Mouse (Mus musculus): ENCODE results near the gene 4933415F23Rik. TPM values are rescaled to one million over a fixed set of nuclear protein-coding genes. Genes with fewer than 3 reads are reported as not detected.

Gene 4933415F23Rik
- under 1 TPM; 0.29 to 0.52 TPM for total RNA-seq (2021)
- long read RNA-seq, experiment 1, result 0 reads
- long read RNA-seq, experiment 2, result 0 reads

DNA sequence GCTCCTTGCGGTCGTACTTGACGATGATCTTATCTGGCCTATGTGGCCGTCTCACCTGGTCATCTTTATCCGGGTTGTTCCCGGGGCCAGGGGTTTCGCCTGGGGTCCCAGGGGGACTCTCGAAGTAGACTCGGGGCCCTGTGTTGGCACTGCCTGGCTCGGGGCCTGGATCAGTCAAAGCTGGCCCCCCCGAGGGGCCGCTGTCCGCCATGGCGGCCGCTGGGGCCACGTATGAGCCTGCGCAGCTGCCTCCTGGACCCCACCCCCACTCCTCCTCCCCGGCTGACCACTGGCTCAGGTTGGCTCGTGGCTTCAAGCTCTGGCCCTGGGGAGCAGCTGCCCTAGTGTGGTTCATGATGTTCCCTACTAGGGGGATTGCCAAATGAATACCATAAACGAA lies at the start of gene 4933415F23Rik:
Gene 4933415F23Rik (minus strand): TSS at position 233 of the 400 bp plus-strand sequence.
- DNase-seq, result no peak

DNA sequence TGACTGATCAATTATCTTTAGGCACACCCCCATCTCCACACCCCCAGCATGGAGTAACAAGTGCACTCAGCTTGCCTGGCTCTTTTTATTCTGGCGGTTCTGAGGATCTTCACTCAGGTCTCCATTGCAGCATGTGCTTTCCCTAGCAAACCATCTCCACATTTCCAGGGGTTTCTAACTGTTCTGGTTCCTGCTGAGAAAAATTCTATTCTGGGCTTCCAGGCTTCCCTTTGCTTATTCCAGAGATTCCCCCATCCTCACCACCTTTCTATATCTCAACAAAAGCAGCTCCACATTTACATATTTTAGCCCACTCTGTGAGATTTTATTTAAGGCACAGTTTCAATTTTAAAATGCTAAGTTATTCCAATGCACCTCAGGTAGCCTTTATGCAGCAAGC lies 49.7 kb upstream of the 4933415F23Rik start:
- no peak for DNase-seq

DNA sequence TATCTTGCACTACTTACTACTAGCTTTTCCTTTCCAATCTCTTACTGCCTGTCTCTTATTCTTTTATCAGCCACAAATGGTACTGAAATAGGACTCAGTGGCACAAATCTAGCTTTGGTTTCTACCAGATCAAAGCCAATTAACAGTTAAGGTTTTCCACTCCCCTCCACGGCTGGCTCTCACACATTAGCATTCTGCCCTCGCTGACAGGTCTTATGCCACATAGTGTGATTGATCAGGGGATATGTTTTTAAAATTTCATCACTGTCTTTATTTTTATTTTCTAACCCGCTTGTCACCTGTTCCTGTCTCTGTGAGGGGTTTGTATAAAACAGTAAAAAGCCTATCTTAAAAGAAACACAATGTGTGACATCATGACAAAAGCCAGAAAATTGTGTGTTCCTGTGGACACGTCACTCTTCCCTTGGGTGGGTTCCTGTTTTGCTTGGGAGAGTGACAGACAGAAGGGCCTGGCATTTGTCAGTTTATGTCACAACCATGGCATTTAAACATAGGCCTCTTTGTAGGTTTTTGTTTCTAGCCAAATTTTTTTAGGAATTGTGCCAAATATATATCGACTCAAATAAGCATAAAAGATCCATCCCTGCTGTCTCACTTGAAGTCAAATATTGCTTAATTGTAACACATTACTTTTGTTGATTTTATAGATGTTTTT lies 44.3 kb upstream of the 4933415F23Rik start:
- no peak for DNase-seq

DNA sequence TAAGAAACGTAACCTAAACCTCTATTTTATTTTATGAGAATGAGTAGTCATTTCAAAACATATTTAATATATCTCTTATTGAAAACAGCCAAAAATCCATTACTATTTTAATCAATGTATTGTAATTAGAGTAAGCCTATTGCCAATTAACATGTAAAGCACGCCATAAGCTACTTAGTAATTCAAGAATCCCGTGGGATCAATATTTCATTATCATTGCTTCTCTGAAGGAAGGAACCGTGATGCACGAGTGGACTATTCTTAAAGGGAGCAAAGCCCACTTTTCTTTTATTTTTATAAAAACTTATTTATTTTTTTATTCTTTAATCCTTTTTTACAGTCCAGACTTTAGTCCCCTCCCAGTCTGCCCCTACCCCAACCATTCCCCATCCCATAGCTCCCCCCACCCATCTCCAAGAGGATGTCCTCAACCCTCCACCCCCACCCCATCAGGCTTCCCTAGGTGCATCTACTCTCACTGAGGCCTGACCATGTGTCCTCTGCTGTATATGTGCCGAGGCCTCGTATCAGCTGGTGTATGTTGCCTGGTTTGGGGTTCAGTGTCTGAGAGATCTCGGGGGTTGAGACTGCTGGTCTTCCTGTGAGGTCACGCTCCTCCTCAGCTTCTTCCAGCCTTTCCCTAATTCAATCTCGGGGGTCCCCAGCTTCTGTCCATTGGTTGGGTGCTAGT lies 39.2 kb upstream of the 4933415F23Rik start:
- no peak for DNase-seq

DNA sequence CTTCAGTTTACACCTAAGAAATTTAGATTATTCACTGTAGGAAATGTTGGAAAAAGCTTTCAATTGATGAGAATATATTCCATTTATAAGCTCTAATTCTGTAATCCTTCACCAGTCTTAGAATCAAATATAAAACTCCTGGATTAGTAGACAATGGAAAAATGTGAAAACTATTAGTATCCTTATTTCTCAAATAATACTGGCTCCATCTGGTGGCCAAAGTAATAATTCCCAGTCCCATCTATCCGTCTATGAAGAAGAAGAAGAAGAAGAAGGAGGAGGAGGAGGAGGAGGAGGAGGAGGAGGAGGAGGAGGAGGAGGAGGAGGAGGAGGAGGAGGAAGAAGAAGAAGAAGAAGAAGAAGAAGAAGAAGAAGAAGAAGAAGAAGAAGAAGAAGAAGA lies 38.5 kb upstream of the 4933415F23Rik start:
- DNase-seq, result peak; percentile 19

DNA sequence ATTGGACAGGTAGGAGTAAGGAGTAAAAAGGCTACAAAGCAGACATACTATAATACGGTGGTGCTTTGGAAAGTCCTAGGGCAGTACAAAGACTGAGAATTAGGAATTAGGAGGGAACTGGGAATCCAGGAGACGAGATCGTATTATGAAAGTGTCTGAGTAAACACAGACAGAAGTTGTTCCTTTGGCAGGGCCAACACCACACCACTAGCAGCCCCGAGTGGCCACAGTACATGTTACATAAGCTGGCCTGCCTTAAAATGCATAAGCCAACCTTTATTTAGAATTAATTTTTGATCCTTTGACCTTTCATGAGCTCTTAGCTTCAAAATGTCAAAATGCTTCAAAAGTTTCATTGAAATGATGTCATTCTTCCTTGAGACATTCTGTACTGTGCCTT lies 18.8 kb upstream of the 4933415F23Rik start:
- DNase-seq, result no peak

DNA sequence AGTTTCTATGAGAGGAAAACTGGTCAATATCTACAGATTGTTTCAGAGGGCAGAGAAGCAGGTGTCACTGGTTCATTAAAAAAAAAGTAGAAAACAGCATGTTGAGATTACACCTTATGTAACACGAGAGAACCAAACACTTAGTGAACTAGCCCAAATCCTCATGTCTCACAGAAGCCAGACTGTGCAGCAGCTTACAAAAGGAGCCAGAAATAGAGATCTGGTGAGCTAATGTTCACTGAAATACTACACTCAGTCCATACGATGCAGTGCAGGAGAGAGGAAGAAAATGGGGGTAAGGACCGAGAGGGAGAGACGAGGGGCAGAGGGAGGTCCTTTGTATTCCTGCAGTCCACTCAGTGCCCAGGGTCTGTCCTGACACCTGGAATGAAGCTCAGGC lies 17.4 kb upstream of the 4933415F23Rik start:
- DNase-seq, result no peak

DNA sequence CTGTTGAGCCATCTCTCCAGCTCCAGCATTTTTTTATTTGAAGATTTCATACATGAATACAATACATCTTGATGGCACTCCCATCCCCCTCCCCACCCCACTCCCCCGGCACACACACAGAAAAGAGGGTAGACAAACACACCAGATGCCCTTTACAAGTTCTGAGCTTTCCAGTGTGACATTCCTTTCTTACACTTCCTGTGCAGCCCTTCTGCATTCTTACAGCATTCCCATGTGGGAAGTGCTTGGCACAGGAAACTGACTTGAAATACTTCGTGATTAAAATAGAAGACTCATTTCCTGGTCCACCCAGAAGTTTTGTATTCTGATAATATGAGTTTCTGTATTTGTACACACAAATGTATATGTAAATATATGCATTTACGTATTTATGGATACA lies 15.4 kb upstream of the 4933415F23Rik start:
- DNase-seq, result no peak

DNA sequence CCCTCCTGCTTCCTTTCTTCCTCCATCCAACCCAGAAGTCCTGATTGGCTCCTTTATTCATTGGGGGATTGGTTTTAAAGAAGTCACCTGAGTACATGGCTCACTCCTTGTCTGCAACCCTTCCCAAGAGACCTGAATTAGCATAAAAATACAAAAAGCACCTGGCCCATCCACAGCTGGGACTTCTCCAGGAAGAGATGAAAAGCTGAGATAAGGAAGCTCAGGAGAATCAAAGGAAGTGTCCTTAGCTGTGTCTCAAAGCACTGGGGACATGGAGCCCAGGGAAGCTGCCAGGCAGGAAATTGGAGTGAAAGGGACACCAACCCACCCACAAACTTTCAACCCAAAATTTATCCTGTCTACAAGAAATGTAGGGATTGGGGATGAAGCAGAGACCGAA lies 7.1 kb upstream of the 4933415F23Rik start:
- DNase-seq, result no peak

DNA sequence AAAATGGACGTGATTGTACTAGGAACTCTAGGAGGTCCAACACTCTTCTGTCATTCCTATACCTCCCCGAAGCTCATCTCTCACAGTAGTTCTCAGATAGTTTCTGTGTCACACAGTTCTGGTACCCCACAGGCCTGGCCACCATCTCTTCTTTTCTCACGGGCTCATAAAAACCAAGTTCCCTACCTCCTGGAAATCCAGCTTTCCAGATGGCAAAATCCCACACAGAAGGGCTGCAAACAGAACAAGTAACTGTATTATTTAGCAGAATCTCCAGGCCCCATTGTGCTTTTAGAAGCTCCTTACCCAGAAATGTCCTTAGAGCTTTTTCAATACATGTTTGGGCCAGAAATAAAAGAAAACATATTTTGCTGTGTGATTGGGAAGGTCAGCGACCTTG lies 828 bp upstream of the 4933415F23Rik start:
- no peak for DNase-seq

DNA sequence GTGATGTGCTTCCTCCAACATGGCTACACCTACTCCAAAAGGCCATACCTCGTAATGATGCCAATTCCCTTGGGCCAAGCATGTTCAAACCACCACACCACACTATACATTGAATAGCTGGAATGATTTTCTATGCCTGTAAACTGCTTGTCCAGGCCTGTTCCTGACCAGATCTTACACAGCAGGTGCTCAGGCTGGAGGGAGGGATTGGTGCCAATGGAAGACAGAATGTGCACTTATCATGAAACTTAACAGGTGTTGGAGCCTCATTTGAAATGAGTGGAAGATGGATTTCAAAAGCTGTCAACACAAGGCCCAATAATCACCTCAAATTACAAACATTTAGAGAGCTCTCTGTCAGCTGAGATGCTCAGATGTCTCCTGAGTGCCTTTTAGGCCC lies 2.3 kb downstream of the 4933415F23Rik start:
- no peak for DNase-seq

DNA sequence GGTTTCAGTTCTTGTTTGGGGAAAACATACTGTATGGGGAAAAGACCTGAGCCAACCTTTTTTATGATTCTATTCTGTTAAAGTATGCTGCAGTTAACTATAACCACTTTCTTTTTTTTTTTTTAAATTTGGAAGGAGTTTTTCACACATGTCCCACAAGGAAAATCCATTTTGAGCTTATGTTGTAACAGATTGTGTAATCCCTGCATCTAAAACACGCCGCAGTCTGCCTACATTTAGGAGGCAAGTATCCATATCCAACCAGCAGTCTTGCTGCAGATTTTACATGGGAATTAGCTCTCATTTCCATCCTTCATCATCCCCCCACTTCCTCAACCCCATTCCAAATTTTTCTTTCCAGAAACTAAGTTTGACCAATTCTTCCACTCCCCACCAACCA lies 3.6 kb downstream of the 4933415F23Rik start:
- DNase-seq, result no peak

DNA sequence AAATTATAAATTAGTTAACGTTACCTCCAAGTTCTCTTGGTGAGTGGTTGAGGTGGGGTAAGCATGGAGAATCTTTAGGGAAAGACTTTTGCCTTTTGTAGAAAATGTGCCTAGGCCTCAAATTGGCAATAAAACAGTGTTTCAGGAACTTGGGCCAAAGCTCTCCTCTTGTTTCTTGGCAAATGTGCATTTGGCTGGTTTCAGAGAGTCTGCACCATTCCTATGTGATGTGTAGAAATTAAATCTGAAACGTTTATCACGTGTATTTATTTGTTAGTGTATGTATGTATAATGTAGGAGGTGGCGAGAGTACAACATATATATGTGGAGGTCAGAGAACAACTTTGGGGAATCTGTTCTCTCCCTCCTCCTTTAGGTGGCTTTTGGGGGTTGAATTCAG lies 4.1 kb downstream of the 4933415F23Rik start:
- DNase-seq, result no peak

DNA sequence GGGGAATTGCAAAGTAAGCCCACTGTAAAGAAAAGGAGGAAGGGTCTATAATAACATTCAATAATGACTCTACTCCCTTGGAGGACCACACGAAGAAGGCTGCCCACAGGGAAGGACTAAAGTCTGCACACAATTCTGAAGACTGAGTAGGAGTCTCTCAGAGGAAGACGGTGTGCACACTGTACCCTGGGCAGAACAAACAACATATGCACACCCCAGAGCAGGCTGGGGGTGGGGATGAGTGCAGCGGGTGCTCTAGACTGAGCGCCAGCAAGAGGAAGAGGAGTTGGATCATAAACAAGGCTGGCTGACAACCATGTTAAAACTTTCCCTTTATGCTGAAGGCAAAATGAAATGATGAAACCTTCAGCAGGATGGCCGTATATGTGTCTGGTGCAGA lies 34.3 kb downstream of the 4933415F23Rik start:
- DNase-seq, result no peak

DNA sequence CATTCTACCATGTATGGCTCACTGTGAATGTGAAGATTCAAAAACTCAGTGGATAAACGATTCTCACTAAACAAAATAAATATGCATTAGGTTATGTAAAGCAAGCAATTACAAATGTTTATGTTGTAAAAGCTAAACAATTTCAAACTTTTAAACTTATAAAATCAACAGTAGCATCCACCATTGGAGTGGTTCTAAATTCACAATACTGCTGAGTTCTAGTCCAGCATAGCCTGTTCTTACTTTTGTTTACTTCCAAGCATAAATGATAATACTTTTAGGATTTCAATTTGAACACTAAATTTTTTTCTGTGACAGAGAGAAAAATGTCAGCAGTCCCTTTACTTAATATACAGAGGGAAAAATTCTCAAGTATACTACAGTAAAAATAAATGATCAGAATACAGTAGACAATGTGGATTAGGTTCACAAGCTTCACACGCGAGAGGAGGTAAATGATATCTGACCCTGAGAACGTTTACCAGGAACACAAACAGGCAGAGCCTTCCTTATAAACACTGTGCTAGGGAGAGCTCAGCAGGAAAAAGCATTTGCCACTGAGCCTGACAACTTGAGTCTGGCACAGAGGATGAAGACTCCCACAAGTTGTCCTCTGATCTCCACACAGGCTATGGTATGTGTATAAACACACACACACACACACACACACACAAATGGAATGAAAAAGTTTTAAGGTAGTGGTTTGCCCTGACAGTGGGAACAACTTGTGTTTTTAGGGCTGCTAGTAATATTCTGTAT lies 37.2 kb downstream of the 4933415F23Rik start:
- no peak for DNase-seq

DNA sequence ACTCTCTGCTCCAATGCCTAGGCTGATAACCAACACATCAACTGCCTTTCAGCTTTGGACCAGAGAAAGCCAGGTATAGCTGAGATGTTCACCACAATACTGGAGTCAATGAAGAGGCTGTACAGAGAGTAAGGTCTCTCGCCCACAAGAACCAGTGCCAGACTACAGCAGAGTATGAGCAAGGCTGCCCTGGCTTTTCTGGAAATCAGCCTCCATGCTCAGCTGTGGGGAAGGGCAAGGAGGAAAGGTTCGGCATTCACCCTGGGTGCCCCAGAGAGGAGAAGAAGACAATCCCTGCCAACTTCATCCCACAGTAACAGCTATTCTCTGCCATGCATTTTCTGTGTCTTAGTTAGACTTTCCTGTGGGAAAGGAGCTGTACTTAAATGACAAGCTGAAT lies 38.1 kb downstream of the 4933415F23Rik start:
- no peak for DNase-seq

DNA sequence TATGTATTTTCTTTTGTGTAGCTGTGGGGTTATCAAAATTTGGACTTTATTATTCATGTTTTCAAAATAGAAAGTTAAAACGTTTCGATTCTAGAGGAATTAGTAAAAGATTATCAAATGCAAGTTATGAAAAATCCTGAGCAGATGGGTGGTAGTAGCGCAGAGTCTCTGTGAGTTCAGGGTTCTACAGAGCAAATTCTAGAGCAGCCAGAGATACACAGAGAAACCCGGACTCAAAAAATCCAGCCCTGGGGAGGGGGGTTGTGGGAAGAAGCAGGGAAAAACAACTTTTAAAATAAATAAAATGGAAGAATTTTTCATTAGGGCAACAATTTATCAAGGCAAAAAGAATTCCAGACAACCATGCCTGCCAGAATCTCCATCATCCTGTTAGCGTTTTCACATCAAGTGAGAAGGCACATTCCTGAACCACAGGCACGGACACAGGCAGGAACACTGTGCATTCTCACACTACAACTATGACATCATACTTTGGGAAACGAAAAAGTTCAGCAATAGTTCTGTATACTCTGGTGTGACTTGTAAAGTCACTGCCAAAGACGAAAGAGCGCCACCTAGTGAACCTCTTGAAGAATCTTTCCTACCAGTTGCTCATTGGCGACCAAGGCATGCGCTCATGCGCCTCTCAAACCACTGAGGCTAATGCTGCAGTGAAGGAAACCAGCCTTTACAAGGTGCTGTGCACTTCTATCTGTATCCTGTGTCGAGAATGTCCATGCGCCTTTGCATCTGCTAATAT lies 40.3 kb downstream of the 4933415F23Rik start:
- peak; percentile 14 for DNase-seq

DNA sequence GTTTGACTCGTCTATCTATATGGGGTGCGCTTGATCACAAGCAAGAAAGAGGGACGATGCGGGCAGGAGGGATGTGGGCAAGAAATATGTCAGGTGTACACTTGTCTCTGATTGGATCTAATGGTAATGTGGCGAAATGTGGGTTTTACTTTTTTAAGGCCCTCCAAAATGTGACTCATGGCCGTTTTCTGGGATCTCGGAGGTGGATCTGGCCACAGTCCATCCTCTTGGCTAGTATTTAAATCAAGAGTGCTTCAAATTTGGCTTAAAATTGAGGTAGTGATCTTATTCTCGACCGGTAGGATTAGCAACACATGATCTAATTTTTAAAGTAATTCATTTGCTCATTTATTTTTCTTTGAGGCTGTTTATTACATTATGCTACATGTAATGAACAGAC lies 42.0 kb downstream of the 4933415F23Rik start:
- DNase-seq, result no peak
